Mouse (Mus musculus): ENCODE data around the gene B3gnt4. TPM values are rescaled to one million over a fixed set of nuclear protein-coding genes. Genes with fewer than 3 reads are reported as not detected.

The B3gnt4 gene
- not detected in 2 replicates for total RNA-seq (2014; rRNA removed; ENCODE audit: low replicate concordance)
- polyA plus RNA-seq (2015; fragmentation: Nextera tagmentation; extraction: Ambion mirVana), result not detected in 2 replicates

GRCm38 (mm10) chr5:123510160-123510559, at the start of gene B3gnt4:
TSS of gene B3gnt4 (plus strand) at chr5:123510460.
- 85% methylated on average over 5 of the region's 5 CpGs for WGBS
- no peaks in the 10 kb centered on the region for H3K9me3 ChIP-seq (replicated peaks; ENCODE audit: control insufficient read depth, low read length)
- DNase-seq (ENCODE audit: low spot score) (no peak), ATAC-seq (ENCODE audit: insufficient read depth, low read depth) (no peak)
- H3K4me1 ChIP-seq (ENCODE audit: control insufficient read depth, insufficient read depth), result peaks cover 14% of the 10 kb centered on the region
- H3K27ac ChIP-seq (ENCODE audit: low read depth), result no peak within 1 kb of the TSS
- no peak within 1 kb of the TSS for H3K9ac ChIP-seq (replicated peaks; ENCODE audit: low read depth, low read length)
- no peak within 1 kb of the TSS for H3K4me2 ChIP-seq (ENCODE audit: low read depth, low read length)
- H3K36me3 ChIP-seq (replicated peaks; ENCODE audit: control insufficient read depth, insufficient read depth, low read length), result peaks cover 18% of the 10 kb centered on the region
- H3K27me3 ChIP-seq (ENCODE audit: control insufficient read depth, insufficient read depth, low read length), result peaks cover 28% of the 10 kb centered on the region
- no peak within 1 kb of the TSS for H3K4me3 ChIP-seq (ENCODE audit: low read depth, low read length)
- no peak for TF ChIP-seq CTCF (IDR thresholded peaks at IDR 0.05; ENCODE audit: low read depth)
- no peak for TF ChIP-seq EP300 (IDR thresholded peaks at IDR 0.05; ENCODE audit: low read depth)

- H3K27me3 ChIP-seq (ENCODE audit: control insufficient read depth, insufficient read depth, low read length), result no peaks in the 10 kb centered on the region
- no peak for DNase-seq (ENCODE audit: low spot score)
- no peak for ATAC-seq (ENCODE audit: insufficient read depth, low read depth)
These were observed 48.8 kb upstream of the B3gnt4 start for GRCm38 (mm10) chr5:123461420-123461819.

DNA sequence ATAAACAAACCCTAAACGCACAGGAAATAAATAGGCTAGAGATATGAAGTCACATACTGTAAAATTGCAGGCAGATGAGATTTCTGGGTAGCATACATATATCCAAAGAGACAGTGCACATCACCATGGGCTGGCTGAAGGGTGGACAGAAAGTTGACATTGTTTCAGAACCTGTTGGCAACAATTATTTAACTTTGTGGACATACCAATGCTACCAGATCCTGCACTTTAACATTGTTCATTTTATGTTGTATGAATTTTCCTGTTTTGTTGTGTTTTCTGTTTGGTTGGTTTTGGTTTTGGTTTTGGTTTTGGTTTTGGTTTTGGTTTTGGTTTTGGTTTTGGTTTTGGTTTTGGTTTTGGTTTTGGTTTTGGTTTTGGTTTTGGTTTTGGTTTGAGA, 45.6 kb upstream of the B3gnt4 start:
- Histone ChIP-seq H3K36me3 (replicated peaks; ENCODE audit: control insufficient read depth, insufficient read depth, low read length) (no peaks in the 10 kb centered on the region), H3K27me3 (ENCODE audit: control insufficient read depth, insufficient read depth, low read length) (no peaks in the 10 kb centered on the region), H3K9me3 (replicated peaks; ENCODE audit: control insufficient read depth, low read length) (no peaks in the 10 kb centered on the region; the same call in 1 of the 2 replicates), H3K27ac (ENCODE audit: low read depth) (no peak overlapping the region), H3K4me1 (ENCODE audit: control insufficient read depth, insufficient read depth) (no peaks in the 10 kb centered on the region), H3K9ac (replicated peaks; ENCODE audit: low read depth, low read length) (no peak overlapping the region), H3K4me3 (ENCODE audit: low read depth, low read length) (no peak overlapping the region), H3K4me2 (ENCODE audit: low read depth, low read length) (no peak overlapping the region)
- DNase-seq (ENCODE audit: low spot score) (no peak), ATAC-seq (ENCODE audit: insufficient read depth, low read depth) (no peak)
- WGBS, result 83% methylated on average over 1 of the region's 1 CpGs
- TF ChIP-seq CTCF (IDR thresholded peaks at IDR 0.05; ENCODE audit: low read depth), result no peak
- no peak for TF ChIP-seq EP300 (IDR thresholded peaks at IDR 0.05; ENCODE audit: low read depth)

More at GRCm38 (mm10) chr5:123461420-123461819, 48.8 kb upstream of the B3gnt4 start:
- TF ChIP-seq CTCF (IDR thresholded peaks at IDR 0.05; ENCODE audit: low read depth), result no peak
- no peak for TF ChIP-seq EP300 (IDR thresholded peaks at IDR 0.05; ENCODE audit: low read depth)
- Histone ChIP-seq H3K9ac (replicated peaks; ENCODE audit: low read depth, low read length) (no peak overlapping the region), H3K27ac (ENCODE audit: low read depth) (no peak overlapping the region), H3K4me3 (ENCODE audit: low read depth, low read length) (no peak overlapping the region), H3K9me3 (replicated peaks; ENCODE audit: control insufficient read depth, low read length) (no peaks in the 10 kb centered on the region; the same call in 1 of the 2 replicates), H3K4me1 (ENCODE audit: control insufficient read depth, insufficient read depth) (no peaks in the 10 kb centered on the region), H3K36me3 (replicated peaks; ENCODE audit: control insufficient read depth, insufficient read depth, low read length) (peaks cover 10% of the 10 kb centered on the region), H3K4me2 (ENCODE audit: low read depth, low read length) (no peak overlapping the region)
- WGBS, result 38% methylated on average over 5 of the region's 5 CpGs

- no peak for ATAC-seq (ENCODE audit: insufficient read depth, low read depth)
- TF ChIP-seq CTCF (IDR thresholded peaks at IDR 0.05; ENCODE audit: low read depth) (no peak), EP300 (IDR thresholded peaks at IDR 0.05; ENCODE audit: low read depth) (no peak)
- 0 out of 2 replicates have a peak overlapping the region, but pooled peaks have one; percentile 37 for H3K9ac ChIP-seq (replicated peaks; ENCODE audit: low read depth, low read length)
- peak overlapping the region; percentile 56 for H3K4me2 ChIP-seq (ENCODE audit: low read depth, low read length)
- no peak overlapping the region for H3K27ac ChIP-seq (ENCODE audit: low read depth)
- H3K4me3 ChIP-seq (ENCODE audit: low read depth, low read length), result peak overlapping the region; percentile 17; the same call in 1 of the 2 replicates
- H3K9me3 ChIP-seq (replicated peaks; ENCODE audit: control insufficient read depth, low read length), result no peaks in the 10 kb centered on the region
- peaks cover 6% of the 10 kb centered on the region; the same call in 1 of the 2 replicates for H3K4me1 ChIP-seq (ENCODE audit: control insufficient read depth, insufficient read depth)
- no peak for DNase-seq (ENCODE audit: low spot score)
- no peaks in the 10 kb centered on the region for H3K36me3 ChIP-seq (replicated peaks; ENCODE audit: control insufficient read depth, insufficient read depth, low read length)
- H3K27me3 ChIP-seq (ENCODE audit: control insufficient read depth, insufficient read depth, low read length), result no peaks in the 10 kb centered on the region
- WGBS, result 11% methylated on average over 10 of the region's 10 CpGs
These were observed 39.4 kb upstream of the B3gnt4 start for GRCm38 (mm10) chr5:123470784-123471400.

GRCm38 (mm10) chr5:123473817-123474216, 36.4 kb upstream of the B3gnt4 start:
- no peak for DNase-seq (ENCODE audit: low spot score)
- Histone ChIP-seq H3K4me1 (ENCODE audit: control insufficient read depth, insufficient read depth) (peaks cover 6% of the 10 kb centered on the region; the same call in 1 of the 2 replicates), H3K9me3 (replicated peaks; ENCODE audit: control insufficient read depth, low read length) (no peaks in the 10 kb centered on the region), H3K27me3 (ENCODE audit: control insufficient read depth, insufficient read depth, low read length) (no peaks in the 10 kb centered on the region), H3K4me2 (ENCODE audit: low read depth, low read length) (no peak overlapping the region), H3K27ac (ENCODE audit: low read depth) (no peak overlapping the region), H3K4me3 (ENCODE audit: low read depth, low read length) (no peak overlapping the region), H3K36me3 (replicated peaks; ENCODE audit: control insufficient read depth, insufficient read depth, low read length) (no peaks in the 10 kb centered on the region), H3K9ac (replicated peaks; ENCODE audit: low read depth, low read length) (no peak overlapping the region)
- no peak for ATAC-seq (ENCODE audit: insufficient read depth, low read depth)
- 82% methylated on average over 5 of the region's 5 CpGs for WGBS
- no peak for TF ChIP-seq CTCF (IDR thresholded peaks at IDR 0.05; ENCODE audit: low read depth)
- TF ChIP-seq EP300 (IDR thresholded peaks at IDR 0.05; ENCODE audit: low read depth), result no peak
